Mouse (Mus musculus): ENCODE results near the gene Irak2. TPM values are rescaled to one million over a fixed set of nuclear protein-coding genes. Genes with fewer than 3 reads are reported as not detected.

Gene Irak2
- polyA plus RNA-seq, 1 experiment, result not detected

- H3K4me3 ChIP-seq (ENCODE audit: insufficient read depth, low read depth, low read length), result no peak overlapping the region
- no peak for TF ChIP-seq CTCF (IDR thresholded peaks at IDR 0.05; ENCODE audit: insufficient read depth, low read depth, low read length)
- no peak for TF ChIP-seq POLR2A (IDR thresholded peaks at IDR 0.05; ENCODE audit: insufficient read depth, low read depth, low read length)
- H3K4me1 ChIP-seq (ENCODE audit: control insufficient read depth, insufficient read depth, low read length), result no peaks in the 10 kb centered on the region
- 91% methylated on average over 10 of the region's 10 CpGs for WGBS
- no peak overlapping the region for H3K27ac ChIP-seq (ENCODE audit: insufficient read depth, low read depth, low read length)
Observed at GRCm38 (mm10) chr6:113683081-113683825, 45.0 kb downstream of the Irak2 start.

DNA sequence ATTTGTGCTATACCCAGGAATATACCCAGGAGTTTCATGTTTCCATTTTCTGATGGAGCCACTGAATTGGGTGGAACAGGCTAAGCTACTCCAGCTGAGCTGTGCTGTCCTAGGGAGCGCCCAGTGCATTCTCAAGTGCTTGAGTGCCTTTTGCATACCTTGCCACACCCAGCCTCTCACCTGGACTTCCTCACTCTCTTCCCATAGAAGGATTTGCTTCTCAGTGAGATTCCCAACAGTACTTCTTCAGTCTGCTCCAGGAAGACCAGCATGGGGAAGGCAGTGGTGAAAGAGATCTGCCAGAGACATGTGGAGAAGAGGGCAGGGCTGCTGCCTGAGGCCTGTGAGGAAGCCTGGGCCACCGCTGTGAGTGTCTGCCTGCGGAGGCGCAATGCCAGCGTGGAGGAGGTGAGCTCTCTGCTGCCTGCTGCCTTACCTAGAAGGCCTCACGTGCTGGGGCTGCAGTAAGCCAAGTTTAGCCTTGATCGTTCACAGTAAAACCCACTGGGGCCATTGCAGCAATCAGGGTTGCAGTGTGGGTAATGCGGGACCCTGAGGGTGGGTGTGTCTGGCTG is 48.4 kb downstream of the Irak2 start:
- H3K27ac ChIP-seq (ENCODE audit: insufficient read depth, low read depth, low read length), result no peak overlapping the region
- WGBS, result 64% methylated on average over 8 of the region's 8 CpGs
- TF ChIP-seq CTCF (IDR thresholded peaks at IDR 0.05; ENCODE audit: insufficient read depth, low read depth, low read length), result no peak
- TF ChIP-seq POLR2A (IDR thresholded peaks at IDR 0.05; ENCODE audit: insufficient read depth, low read depth, low read length), result no peak
- no peak overlapping the region for H3K4me3 ChIP-seq (ENCODE audit: insufficient read depth, low read depth, low read length)
- no peaks in the 10 kb centered on the region for H3K4me1 ChIP-seq (ENCODE audit: control insufficient read depth, insufficient read depth, low read length)

GRCm38 (mm10) chr6:113690008-113690399 is 51.7 kb downstream of the Irak2 start:
- WGBS, result 48% methylated on average over 7 of the region's 7 CpGs
- TF ChIP-seq POLR2A (IDR thresholded peaks at IDR 0.05; ENCODE audit: insufficient read depth, low read depth, low read length), result no peak
- no peak for TF ChIP-seq CTCF (IDR thresholded peaks at IDR 0.05; ENCODE audit: insufficient read depth, low read depth, low read length)
- H3K4me3 ChIP-seq (ENCODE audit: insufficient read depth, low read depth, low read length), result no peak overlapping the region
- H3K27ac ChIP-seq (ENCODE audit: insufficient read depth, low read depth, low read length), result no peak overlapping the region
- no peaks in the 10 kb centered on the region for H3K4me1 ChIP-seq (ENCODE audit: control insufficient read depth, insufficient read depth, low read length)

DNA sequence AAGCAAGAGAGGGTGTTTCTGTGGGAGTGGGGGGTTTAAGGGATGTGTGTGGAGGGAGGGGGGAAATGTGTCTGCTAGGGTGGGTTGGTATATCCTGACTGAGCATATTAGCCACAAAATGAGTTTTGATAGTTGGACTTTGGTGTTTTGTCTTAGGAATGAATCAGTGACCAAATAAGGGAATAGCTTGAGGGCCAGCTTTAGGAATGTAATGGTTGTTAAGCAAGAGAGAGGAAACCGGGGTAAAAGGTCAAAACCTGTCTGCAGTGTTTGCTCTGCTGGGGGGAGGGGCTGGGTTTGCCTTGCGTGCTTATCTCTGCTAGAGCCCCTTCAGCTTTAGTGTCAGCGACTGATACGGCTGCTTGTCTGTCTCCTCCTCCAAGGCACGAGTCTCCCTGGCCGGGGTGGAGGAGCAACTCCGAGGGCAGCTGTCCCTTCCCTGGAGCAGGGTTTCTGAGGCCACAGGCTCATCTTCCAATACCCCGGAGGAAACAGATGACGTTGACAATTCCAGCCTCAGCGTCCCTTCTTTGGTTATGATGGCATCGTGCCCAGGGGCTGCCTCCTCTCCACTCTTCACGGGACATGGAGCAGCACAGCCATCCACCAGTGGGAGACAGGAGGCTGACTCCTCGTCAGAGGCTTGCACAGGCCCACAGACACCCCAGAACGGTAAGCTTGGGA is 52.3 kb downstream of the Irak2 start:
- WGBS, result 32% methylated on average over 14 of the region's 14 CpGs
- H3K27ac ChIP-seq (ENCODE audit: insufficient read depth, low read depth, low read length), result no peak overlapping the region
- no peaks in the 10 kb centered on the region for H3K4me1 ChIP-seq (ENCODE audit: control insufficient read depth, insufficient read depth, low read length)
- no peak overlapping the region for H3K4me3 ChIP-seq (ENCODE audit: insufficient read depth, low read depth, low read length)
- TF ChIP-seq POLR2A (IDR thresholded peaks at IDR 0.05; ENCODE audit: insufficient read depth, low read depth, low read length) (no peak), CTCF (IDR thresholded peaks at IDR 0.05; ENCODE audit: insufficient read depth, low read depth, low read length) (no peak)

DNA sequence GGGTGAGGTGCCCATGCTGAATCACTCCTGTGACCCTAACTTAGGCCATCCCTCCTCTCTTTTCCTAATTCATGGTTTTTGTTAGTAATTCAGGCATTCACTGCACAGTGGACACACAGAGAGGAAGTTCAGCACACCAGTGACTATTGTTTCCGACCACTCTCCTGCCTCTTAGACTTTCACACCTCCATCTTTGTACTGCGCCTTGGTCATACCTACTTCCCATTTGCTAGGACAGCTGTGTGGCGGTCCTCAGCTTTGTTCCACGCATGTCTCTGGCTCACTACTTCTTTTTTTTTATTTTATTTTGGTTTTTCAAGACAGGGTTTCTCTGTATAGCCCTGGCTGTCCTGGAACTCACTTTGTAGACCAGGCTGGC is 52.8 kb downstream of the Irak2 start:
- Histone ChIP-seq H3K4me1 (ENCODE audit: control insufficient read depth, insufficient read depth, low read length) (peaks cover 3% of the 10 kb centered on the region; the same call in 1 of the 2 replicates), H3K4me3 (ENCODE audit: insufficient read depth, low read depth, low read length) (no peak overlapping the region), H3K27ac (ENCODE audit: insufficient read depth, low read depth, low read length) (no peak overlapping the region)
- no peak for TF ChIP-seq CTCF (IDR thresholded peaks at IDR 0.05; ENCODE audit: insufficient read depth, low read depth, low read length)
- TF ChIP-seq POLR2A (IDR thresholded peaks at IDR 0.05; ENCODE audit: insufficient read depth, low read depth, low read length), result no peak
- 86% methylated on average over 4 of the region's 4 CpGs for WGBS

GRCm38 (mm10) chr6:113692661-113693133 is 54.4 kb downstream of the Irak2 start:
- WGBS, result 85% methylated on average over 5 of the region's 5 CpGs
- TF ChIP-seq POLR2A (IDR thresholded peaks at IDR 0.05; ENCODE audit: insufficient read depth, low read depth, low read length), result no peak
- no peak overlapping the region for H3K4me3 ChIP-seq (ENCODE audit: insufficient read depth, low read depth, low read length)
- peaks cover 5% of the 10 kb centered on the region; the same call in 1 of the 2 replicates for H3K4me1 ChIP-seq (ENCODE audit: control insufficient read depth, insufficient read depth, low read length)
- H3K27ac ChIP-seq (ENCODE audit: insufficient read depth, low read depth, low read length), result no peak overlapping the region

DNA sequence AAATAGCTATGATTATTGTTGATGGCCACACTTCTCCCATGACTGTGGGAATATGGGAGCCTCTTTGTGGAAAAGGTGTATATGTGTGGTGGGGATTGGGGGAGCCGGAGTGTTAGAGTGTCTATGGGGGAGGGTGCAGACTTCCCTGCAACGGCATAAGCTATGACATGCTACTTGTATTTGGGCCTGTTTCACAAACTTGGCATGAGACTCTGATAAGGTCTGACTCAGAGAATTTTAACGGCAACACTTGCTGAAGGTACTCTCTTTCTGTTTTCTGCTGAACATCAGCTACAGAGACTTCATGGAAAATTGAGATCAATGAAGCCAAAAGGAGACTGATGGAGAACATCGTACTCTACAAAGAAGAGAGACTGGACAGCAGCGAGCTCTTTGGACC is 55.1 kb downstream of the Irak2 start:
- TF ChIP-seq POLR2A (IDR thresholded peaks at IDR 0.05; ENCODE audit: insufficient read depth, low read depth, low read length), result no peak
- WGBS, result 93% methylated on average over 5 of the region's 5 CpGs
- H3K27ac ChIP-seq (ENCODE audit: insufficient read depth, low read depth, low read length), result no peak overlapping the region

GRCm38 (mm10) chr6:113695203-113695602 is 56.9 kb downstream of the Irak2 start:
- no peak overlapping the region for H3K27ac ChIP-seq (ENCODE audit: insufficient read depth, low read depth, low read length)
- H3K4me3 ChIP-seq (ENCODE audit: insufficient read depth, low read depth, low read length), result no peak overlapping the region
- TF ChIP-seq CTCF (IDR thresholded peaks at IDR 0.05; ENCODE audit: insufficient read depth, low read depth, low read length), result no peak
- TF ChIP-seq POLR2A (IDR thresholded peaks at IDR 0.05; ENCODE audit: insufficient read depth, low read depth, low read length), result no peak
- 70% methylated on average over 1 of the region's 1 CpGs for WGBS
- peaks cover 10% of the 10 kb centered on the region for H3K4me1 ChIP-seq (ENCODE audit: control insufficient read depth, insufficient read depth, low read length)

More for the DNA sequence above, 55.1 kb downstream of the Irak2 start:
- H3K4me3 ChIP-seq (ENCODE audit: insufficient read depth, low read depth, low read length), result no peak overlapping the region
- peaks cover 8% of the 10 kb centered on the region for H3K4me1 ChIP-seq (ENCODE audit: control insufficient read depth, insufficient read depth, low read length)

DNA sequence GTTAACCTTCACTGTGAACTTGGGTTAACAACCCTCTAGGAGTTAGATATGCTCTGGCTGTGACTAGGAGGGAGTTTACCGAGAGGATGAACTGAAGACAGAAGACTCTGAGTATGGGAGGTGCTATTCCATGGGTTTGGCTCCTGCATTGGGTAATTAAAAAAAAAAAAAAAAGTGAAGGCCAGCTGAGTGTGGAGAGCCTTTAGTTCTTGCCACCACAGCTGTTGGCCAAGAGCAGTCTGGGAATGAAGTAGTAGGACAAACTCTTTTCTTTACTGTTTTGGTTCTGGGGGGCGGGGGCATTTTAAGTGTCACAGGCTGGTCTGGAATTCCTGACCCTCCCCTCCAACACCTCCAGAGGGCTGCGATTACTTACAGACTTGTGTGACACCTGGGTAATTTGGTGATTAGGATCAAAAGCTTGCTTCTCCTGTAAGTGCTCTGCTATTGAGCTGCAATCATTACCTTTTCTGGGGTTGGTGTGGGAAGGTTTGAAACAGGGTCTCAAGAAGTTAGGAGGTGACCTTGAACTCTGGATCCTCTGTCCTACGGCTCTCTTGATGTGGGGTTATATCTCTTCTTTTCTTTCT is 57.6 kb downstream of the Irak2 start:
- WGBS, result 81% methylated on average over 4 of the region's 4 CpGs
- Histone ChIP-seq H3K4me3 (ENCODE audit: insufficient read depth, low read depth, low read length) (no peak overlapping the region), H3K4me1 (ENCODE audit: control insufficient read depth, insufficient read depth, low read length) (peaks cover 11% of the 10 kb centered on the region), H3K27ac (ENCODE audit: insufficient read depth, low read depth, low read length) (peak overlapping the region; percentile 72)
- no peak for TF ChIP-seq POLR2A (IDR thresholded peaks at IDR 0.05; ENCODE audit: insufficient read depth, low read depth, low read length)
- no peak for TF ChIP-seq CTCF (IDR thresholded peaks at IDR 0.05; ENCODE audit: insufficient read depth, low read depth, low read length)

Data from olfactory bulb, adult 2 months (tissue).